Mouse (Mus musculus) brain, embryonic 14.5 days (tissue): Measurements from ENCODE around the gene Hhat.

Experiments
- CTCF ChIP-seq: fragments of 200-500 bp; IDR thresholded peaks from 2 replicates; pipeline ENCODE4 v1.5.1; 2012; ENCODE audit warnings: inconsistent platforms, mild to moderate bottlenecking, moderate library complexity, borderline replicate concordance; ENCODE audit not compliant: insufficient read depth, insufficient read length; ENCODE audit errors: extremely low read depth
- POLR2A ChIP-seq: fragments of 200-500 bp; IDR thresholded peaks from 2 replicates; pipeline ENCODE4 v1.6.1; 2012; ENCODE audit warnings: mild to moderate bottlenecking, inconsistent platforms, borderline replicate concordance; ENCODE audit not compliant: poor library complexity, insufficient read depth, insufficient read length, severe bottlenecking; ENCODE audit errors: extremely low read depth

DNA sequence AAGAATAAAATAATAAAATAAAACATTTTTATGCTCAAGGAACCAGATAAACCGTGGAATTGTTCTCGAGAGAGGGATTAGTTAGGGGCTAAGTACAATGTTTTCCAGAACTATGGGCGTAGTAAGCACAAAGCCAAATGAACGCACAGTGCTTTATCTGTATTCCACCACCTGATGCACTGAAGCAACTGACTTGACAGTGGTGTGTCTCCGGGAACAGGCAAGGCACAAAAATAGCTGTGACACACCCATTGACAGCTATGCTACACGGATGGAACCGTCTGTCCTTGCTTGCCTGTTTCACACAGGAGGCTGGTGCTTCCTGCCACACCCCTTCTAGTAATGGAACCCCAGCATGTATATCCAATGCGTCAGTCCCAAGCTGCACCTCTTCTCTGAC lies 29.3 kb upstream of the Hhat start:
- TF ChIP-seq POLR2A (no peak), CTCF (no peak)
